Mouse (Mus musculus) inflammation-experienced regulatory T-cells (primary cell): Measurements from ENCODE around the gene Ankrd39. TPM values are rescaled to one million over a fixed set of nuclear protein-coding genes. Genes with fewer than 3 reads are reported as not detected.

ENCODE experiments used
- polyA plus RNA-seq, 2 experiments: library from polyadenylated mRNA; unstranded; fragments of 100-300 nt; shearing (Covaris generic); gene quantifications; one replicate each; pipeline ENCODE4 v1.2.1; 2017

The Ankrd39 gene
- polyA plus RNA-seq: 10 to 100 TPM; 27.3 to 32.9 TPM

GRCm38 (mm10) chr1:36546888-36547471, at the start of gene Ankrd39:
Gene Ankrd39 (minus strand): TSS chr1:36547445.

GRCm38 (mm10) chr1:36558031-36558993, 11.1 kb upstream of the Ankrd39 start, which contains the start of gene Sema4c:
Gene Sema4c (minus strand): TSS chr1:36558349.

GRCm38 (mm10) chr1:36539186-36539585, 8.1 kb downstream of the Ankrd39 start, which contains the start of gene Gm42417:
Gene Gm42417 (minus strand): TSS chr1:36539429.

DNA sequence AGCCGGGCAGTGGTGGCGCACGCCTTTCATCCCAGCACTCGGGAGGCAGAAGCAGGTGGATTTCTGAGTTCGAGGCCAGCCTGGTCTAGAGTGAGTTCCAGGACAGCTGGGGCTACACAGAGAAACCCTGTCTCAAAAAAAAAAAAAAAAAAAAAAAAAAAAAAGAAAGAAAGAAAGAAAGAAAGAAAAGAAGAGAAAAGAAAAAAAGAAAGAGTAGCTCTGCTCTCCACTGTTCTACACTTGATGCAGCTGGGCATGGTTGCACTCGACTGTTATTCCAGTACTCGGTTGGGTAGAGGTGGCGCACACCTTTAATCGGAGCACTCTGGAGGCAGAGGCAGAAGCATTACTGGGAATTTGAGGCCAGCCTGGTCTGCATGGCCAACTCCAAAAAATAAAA, 10.5 kb downstream of the Ankrd39 start, which contains the start of gene Ankrd23:
Gene Ankrd23 (minus strand): TSS at position 101 of the 400 bp plus-strand sequence.

DNA sequence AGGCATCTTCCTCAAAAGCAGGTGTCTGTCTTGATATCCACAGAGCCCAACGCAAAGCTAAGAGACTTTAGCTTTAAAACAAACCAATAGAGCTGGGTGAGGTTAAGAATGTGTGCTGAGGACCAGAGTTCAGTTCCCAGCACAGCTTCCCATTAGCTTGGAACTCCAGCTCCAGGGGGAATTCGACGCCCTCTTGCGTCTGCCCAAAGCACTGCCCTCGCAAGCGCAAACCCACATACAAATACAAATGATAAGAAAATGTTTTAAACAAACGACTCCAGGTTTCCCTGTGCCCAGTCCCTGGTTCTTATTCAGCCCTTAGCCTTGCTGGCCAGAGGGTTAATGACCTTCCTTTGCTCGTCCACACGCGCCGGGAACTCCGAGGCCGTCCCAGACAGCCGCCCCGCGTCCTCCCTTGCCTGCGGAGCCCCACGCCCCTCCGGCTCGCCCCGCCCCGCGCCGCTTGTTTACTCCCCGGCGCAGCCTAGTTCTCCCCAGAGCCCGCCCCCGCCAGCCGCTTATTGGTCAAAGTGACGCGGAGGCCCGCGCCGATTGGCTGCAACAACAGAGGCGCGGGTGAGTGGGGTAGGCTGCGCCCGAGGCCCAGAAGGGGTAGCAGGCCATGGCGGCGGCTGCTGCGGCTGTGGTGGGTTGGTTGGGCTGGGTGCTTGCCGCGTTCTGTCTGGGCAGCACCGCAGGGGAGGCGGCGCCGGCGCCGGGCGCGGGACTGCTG, 35.8 kb downstream of the Ankrd39 start, which contains the start of gene Cnnm3:
Gene Cnnm3 (plus strand): TSS at position 579 of the 733 bp plus-strand sequence.

Other genes with a start within 250 kb of the Ankrd39 start
- 100 to 1,000 TPM; 103 to 151 TPM for gene Arid5a, start 239.7 kb downstream of the Ankrd39 start, polyA plus RNA-seq
- 10 to 100 TPM; 50.8 to 75.9 TPM for gene Kansl3, start 178.3 kb downstream of the Ankrd39 start, polyA plus RNA-seq
- 1 to 10 TPM; 1.2 to 2.5 TPM for gene Fer1l5, start 175.2 kb downstream of the Ankrd39 start, polyA plus RNA-seq
- 10 to 100 TPM; 27.8 to 30.6 TPM for gene Lman2l, start 102.2 kb downstream of the Ankrd39 start, polyA plus RNA-seq
- 1 to 10 TPM; 2.4 to 3.1 TPM for gene Cnnm4, start 75.8 kb downstream of the Ankrd39 start, polyA plus RNA-seq
- 10 to 100 TPM; 37.2 to 37.5 TPM for gene Cnnm3, start 35.6 kb downstream of the Ankrd39 start, polyA plus RNA-seq
- 10 to 100 TPM; 23.2 to 33.0 TPM for gene Ankrd23, start 10.6 kb downstream of the Ankrd39 start, polyA plus RNA-seq
- gene Gm42417, start 8.0 kb downstream of the Ankrd39 start, polyA plus RNA-seq: 1 to 10 TPM in 1 of 2 experiments, not detected in 1; 2.4 TPM
- gene Sema4c, start 10.9 kb upstream of the Ankrd39 start, polyA plus RNA-seq: 1 to 10 TPM; 1.4 to 2.0 TPM
- gene Fam178b, start 135.7 kb upstream of the Ankrd39 start, polyA plus RNA-seq: 1 to 10 TPM in 1 of 2 experiments, not detected in 1; 1.5 TPM
- 100 to 1,000 TPM; 434 to 442 TPM for gene Cox5b, start 144.0 kb upstream of the Ankrd39 start, polyA plus RNA-seq
- gene 4933424G06Rik, start 162.7 kb upstream of the Ankrd39 start, polyA plus RNA-seq: not detected
- gene Actr1b, start 167.0 kb upstream of the Ankrd39 start, polyA plus RNA-seq: 10 to 100 TPM; 48.0 to 50.5 TPM
- gene Zap70, start 214.4 kb upstream of the Ankrd39 start, polyA plus RNA-seq: 100 to 1,000 TPM; 208 to 229 TPM